Mouse (Mus musculus) kidney, embryonic 14.5 days (tissue): ENCODE data around the gene 2900026A02Rik. TPM values are rescaled to one million over a fixed set of nuclear protein-coding genes. Genes with fewer than 3 reads are reported as not detected.

Source experiments
- ATAC-seq: fragments of 200-750 bp; cut with Nextera tagmentation; 2 replicates; pipeline ENCODE4 v1.8.0; 2017; ENCODE audit warnings: moderate number of reproducible peaks, mild to moderate bottlenecking, moderate TSS enrichment, moderate library complexity; ENCODE audit not compliant: low FRiP score, low TSS enrichment
- H3K27ac ChIP-seq: fragments of 300-500 bp; sonication (generic); 2 replicates; pipeline ENCODE4 v1.5.1; 2014; ENCODE audit warnings: low read depth, mild to moderate bottlenecking, low read length, moderate library complexity, mixed read lengths
- H3K27me3 ChIP-seq: fragments of 300-500 bp; sonication (generic); 2 replicates; pipeline ENCODE4 v1.6.1; 2014; ENCODE audit warnings: mild to moderate bottlenecking, low read length; ENCODE audit not compliant: control insufficient read depth, insufficient read depth
- H3K36me3 ChIP-seq: fragments of 300-500 bp; sonication (generic); 2 replicates; pipeline ENCODE4 v1.6.1; 2014; ENCODE audit warnings: low read length, mixed read lengths; ENCODE audit not compliant: control insufficient read depth, insufficient read depth
- H3K4me1 ChIP-seq: fragments of 300-500 bp; sonication (generic); 2 replicates; pipeline ENCODE4 v1.6.1; 2014; ENCODE audit warnings: low read length, mixed read lengths; ENCODE audit not compliant: control insufficient read depth, insufficient read depth
- H3K4me2 ChIP-seq: fragments of 300-500 bp; sonication (generic); replicated peaks from 2 replicates; pipeline ENCODE4 v1.6.1; 2014; ENCODE audit warnings: low read depth, mild to moderate bottlenecking, low read length
- H3K4me3 ChIP-seq: fragments of 300-500 bp; sonication (generic); 2 replicates; pipeline ENCODE4 v1.5.1; 2014; ENCODE audit warnings: mild to moderate bottlenecking, low read length
- H3K9ac ChIP-seq: fragments of 300-500 bp; sonication (generic); 2 replicates; pipeline ENCODE4 v1.6.1; 2014; ENCODE audit warnings: low read depth, mild to moderate bottlenecking, low read length, moderate library complexity
- H3K9me3 ChIP-seq: fragments of 300-500 bp; sonication (generic); 2 replicates; pipeline ENCODE4 v1.6.1; 2016; ENCODE audit warnings: low read length; ENCODE audit not compliant: control insufficient read depth
- WGBS: fragments of 180-500 bp; shearing (Covaris S2); extraction: QIAGEN DNeasy Blood & Tissue Kit; methylation state at CpG from one replicate; pipeline ENCODE4 v1.1.7; 2014; 5-methylcytosine and 5-hydroxymethylcytosine counted together
- polyA plus RNA-seq: library from polyadenylated mRNA; unstranded; fragments of >200 nt; fragmentation: Nextera tagmentation; extraction: Ambion mirVana; gene quantifications from 2 replicates; pipeline ENCODE4 v1.2.1, GENCODE M21; 2014

The 2900026A02Rik gene
- polyA plus RNA-seq, 1 experiment from 2014 or later = 5.4 TPM

DNA sequence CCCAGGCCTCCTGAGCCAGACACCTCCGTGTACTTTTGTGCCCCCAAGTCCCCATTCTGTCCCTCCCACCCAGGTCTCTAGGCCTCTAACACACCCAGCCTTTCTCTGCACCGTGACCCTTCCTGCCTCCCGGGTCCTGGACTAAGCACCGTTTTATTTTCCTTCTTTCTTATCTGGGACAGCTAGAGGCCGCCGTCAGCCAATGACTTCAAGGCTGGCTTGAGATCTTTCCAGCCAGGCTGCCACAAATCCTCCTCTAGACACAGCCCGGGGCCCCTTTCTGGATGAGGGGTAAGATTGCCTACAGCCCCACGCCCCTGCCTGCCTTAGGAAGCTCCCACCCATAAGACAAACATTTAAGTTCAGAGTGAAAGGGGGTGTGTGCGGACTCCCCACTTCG lies 85.5 kb downstream of the 2900026A02Rik start:
- 15% methylated on average over 10 of the region's 10 CpGs for WGBS
- H3K4me3 ChIP-seq = no peak overlapping the region

DNA sequence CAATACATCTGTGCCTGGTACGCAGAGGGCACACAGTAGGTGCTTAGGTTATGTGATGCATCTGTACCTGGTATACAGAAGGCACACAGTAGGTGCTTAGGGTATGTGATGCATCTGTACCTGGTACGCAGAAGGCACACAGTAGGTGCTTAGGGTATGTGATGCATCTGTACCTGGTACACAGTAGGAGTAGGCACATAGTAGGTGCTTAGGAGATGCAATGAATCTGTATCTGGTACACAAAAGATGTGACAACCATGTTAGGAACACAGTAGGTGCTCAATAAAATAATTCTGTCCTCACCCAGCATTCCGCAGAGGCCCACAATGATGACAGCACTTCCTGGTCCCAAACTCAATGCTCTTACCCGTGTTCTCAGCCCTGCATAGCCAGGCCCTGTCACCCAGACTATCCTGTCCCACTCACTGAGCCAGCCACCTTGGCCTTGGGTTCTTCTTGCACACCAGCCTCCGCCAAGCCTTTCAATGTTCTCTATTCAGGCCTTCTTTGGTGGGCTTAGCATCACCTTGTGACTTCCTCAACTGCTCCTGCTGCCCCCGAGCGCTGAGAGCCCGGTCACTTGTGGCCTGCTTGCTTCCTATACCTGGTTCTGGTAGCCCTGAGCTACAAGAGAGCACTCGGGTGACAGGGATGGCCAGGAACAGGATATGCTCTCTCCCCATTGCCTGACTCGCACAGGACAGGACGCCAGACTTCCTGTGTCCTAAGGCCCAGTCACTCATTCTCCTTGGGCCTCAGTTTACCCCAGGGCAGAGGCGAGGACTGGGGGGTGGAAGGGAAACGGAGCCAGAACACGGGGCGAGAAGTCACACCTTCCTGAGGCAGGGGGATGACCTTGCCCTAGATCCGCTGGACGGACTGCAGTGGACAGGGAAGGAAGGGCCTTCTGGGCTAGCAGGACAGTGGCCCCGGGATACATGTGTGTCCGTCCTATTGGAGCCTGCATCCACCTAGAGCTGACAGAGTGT lies 87.0 kb downstream of the 2900026A02Rik start:
- Histone ChIP-seq H3K27ac (peak overlapping the region; percentile 93; the same call in 1 of the 2 replicates), H3K4me2 (no peak overlapping the region), H3K27me3 (no peaks in the 10 kb centered on the region), H3K4me1 (peaks cover 25% of the 10 kb centered on the region), H3K4me3 (no peak overlapping the region), H3K36me3 (no peaks in the 10 kb centered on the region), H3K9ac (no peak overlapping the region), H3K9me3 (no peaks in the 10 kb centered on the region)
- no peak for ATAC-seq
- 85% methylated on average over 19 of the region's 19 CpGs for WGBS

More for the DNA sequence above, 85.5 kb downstream of the 2900026A02Rik start:
- Histone ChIP-seq H3K9ac (no peak overlapping the region; the same call in 1 of the 2 replicates), H3K27ac (peak overlapping the region; percentile 43; the same call in 1 of the 2 replicates), H3K36me3 (no peaks in the 10 kb centered on the region), H3K4me1 (peaks cover 28% of the 10 kb centered on the region), H3K27me3 (no peaks in the 10 kb centered on the region), H3K9me3 (no peaks in the 10 kb centered on the region), H3K4me2 (peak overlapping the region; percentile 13)
- no peak for ATAC-seq

DNA sequence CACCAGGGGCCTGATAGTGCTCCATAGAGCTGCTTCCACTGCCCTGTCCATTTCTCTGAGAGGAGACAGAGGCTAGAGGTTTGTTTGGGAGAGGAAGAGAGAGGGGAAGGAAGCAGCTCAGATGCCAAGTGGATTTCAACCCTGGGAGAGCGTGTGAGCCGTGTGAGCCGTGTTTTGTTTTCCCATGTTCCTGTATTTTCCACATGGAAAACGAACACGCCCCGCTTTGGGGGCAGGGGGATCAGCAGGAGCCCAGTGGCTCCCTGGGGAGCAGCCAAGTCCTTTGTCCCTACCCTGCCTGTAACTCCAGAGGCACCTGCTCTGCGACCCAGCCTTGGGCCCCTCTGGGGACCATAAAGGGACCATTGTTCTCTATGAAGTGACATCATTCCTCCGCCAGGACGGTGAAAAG lies 88.0 kb downstream of the 2900026A02Rik start:
- Histone ChIP-seq H3K4me1 (peaks cover 26% of the 10 kb centered on the region), H3K4me2 (no peak overlapping the region), H3K27ac (peak overlapping the region; percentile 93), H3K27me3 (no peaks in the 10 kb centered on the region), H3K36me3 (no peaks in the 10 kb centered on the region), H3K4me3 (no peak overlapping the region), H3K9ac (0 out of 2 replicates have a peak overlapping the region, but pooled peaks have one; percentile 18), H3K9me3 (no peaks in the 10 kb centered on the region)
- 46% methylated on average over 9 of the region's 9 CpGs for WGBS
- peak; percentile 58 for ATAC-seq

DNA sequence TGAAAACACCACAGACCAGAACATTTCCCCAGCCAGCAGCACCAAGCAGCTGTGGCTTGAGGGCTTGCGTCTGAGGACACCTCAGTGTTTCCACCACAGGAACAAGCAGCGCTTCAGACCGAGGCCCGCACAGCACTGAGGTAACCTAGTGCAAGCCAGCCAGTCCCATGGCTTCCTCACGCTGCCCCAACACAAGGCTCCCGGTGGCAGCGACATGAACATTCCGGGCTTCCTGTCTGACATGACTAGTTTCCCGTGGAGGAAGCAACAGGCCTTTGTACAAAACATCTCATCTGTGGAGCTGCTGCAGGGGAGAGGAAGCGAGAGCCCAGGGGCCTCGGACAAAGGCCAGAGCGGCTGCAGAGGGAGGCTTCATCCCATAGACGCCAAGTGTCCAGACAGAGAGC lies 88.4 kb downstream of the 2900026A02Rik start:
- Histone ChIP-seq H3K27me3 (no peaks in the 10 kb centered on the region), H3K9me3 (no peaks in the 10 kb centered on the region), H3K9ac (0 out of 2 replicates have a peak overlapping the region, but pooled peaks have one; percentile 18), H3K4me3 (no peak overlapping the region), H3K36me3 (no peaks in the 10 kb centered on the region), H3K4me2 (no peak overlapping the region), H3K27ac (peak overlapping the region; percentile 93), H3K4me1 (peaks cover 28% of the 10 kb centered on the region)
- ATAC-seq = no peak
- WGBS = 43% methylated on average over 13 of the region's 13 CpGs

DNA sequence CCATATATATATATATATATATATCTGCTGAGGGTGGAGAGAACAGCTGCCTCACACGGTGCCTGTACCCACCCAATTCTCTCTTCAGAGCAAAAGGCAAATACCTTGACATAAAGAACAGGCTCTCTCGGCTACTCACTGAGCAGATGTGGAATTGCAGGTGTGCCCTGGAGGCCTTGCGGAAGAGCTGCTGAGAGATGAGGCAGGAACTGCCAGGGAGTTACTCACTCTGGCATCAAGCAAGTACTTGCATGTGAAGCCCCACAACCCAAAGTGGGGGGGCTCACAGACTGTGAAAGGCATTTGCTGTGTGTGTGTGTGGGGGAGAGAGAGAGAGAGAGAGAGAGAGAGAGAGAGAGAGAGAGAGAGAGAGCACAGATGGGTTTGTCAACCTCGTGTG lies 92.6 kb downstream of the 2900026A02Rik start:
- no peak overlapping the region for H3K27ac ChIP-seq
- H3K4me2 ChIP-seq = no peak overlapping the region
- no peaks in the 10 kb centered on the region for H3K9me3 ChIP-seq
- WGBS = 74% methylated on average over 4 of the region's 4 CpGs
- ATAC-seq = no peak
- H3K4me1 ChIP-seq = peaks cover 15% of the 10 kb centered on the region
- H3K27me3 ChIP-seq = no peaks in the 10 kb centered on the region
- H3K4me3 ChIP-seq = no peak overlapping the region
- H3K36me3 ChIP-seq = no peaks in the 10 kb centered on the region
- H3K9ac ChIP-seq = no peak overlapping the region

DNA sequence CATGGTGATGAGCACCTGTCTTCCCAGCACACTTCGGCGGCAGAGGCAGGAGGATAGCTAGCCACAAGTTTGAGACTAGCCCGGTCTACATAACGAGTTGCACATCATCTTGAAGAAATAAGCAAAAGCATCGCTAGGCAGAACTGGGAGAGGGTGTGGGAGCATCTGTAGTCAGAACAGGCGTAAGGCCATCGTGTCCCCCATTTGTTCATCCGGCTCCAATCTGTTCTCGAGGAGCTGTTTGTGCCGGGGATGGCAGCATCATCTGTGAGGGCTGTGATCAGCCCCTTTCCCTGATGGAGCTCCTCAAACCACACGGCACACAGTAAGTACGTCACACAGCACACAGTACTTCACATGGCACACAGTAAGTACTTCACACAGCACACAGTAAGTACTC lies 94.6 kb downstream of the 2900026A02Rik start:
- ATAC-seq = no peak
- Histone ChIP-seq H3K36me3 (no peaks in the 10 kb centered on the region), H3K4me2 (no peak overlapping the region), H3K4me1 (peaks cover 22% of the 10 kb centered on the region), H3K27me3 (no peaks in the 10 kb centered on the region), H3K27ac (no peak overlapping the region), H3K9me3 (no peaks in the 10 kb centered on the region), H3K4me3 (no peak overlapping the region), H3K9ac (no peak overlapping the region)
- WGBS = 86% methylated on average over 12 of the region's 12 CpGs

DNA sequence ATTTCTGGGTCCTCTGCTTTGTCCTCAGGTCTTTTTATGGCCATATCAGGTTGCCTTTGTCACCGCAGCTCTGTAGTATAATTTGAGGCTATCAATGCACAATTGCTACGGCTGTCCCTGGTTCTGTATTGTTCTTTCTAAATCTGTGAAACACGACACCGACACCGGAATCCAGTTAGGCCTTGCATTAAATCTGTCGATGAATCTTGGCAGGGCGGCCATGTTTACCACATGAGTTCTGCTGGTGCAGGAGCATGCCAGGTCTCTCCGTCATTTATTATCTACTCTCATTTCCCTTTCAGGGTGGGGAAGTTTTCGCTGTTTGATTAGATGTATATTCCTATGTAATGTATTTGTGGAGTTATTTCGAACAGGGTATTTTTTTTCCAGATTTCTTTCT lies 97.3 kb downstream of the 2900026A02Rik start:
- WGBS = 53% methylated on average over 10 of the region's 10 CpGs
- H3K36me3 ChIP-seq = no peaks in the 10 kb centered on the region
- no peaks in the 10 kb centered on the region for H3K27me3 ChIP-seq
- H3K9ac ChIP-seq = no peak overlapping the region
- H3K4me3 ChIP-seq = no peak overlapping the region
- no peaks in the 10 kb centered on the region for H3K9me3 ChIP-seq
- ATAC-seq = no peak
- no peak overlapping the region for H3K4me2 ChIP-seq
- H3K4me1 ChIP-seq = peaks cover 35% of the 10 kb centered on the region
- no peak overlapping the region; the same call in 1 of the 2 replicates for H3K27ac ChIP-seq

DNA sequence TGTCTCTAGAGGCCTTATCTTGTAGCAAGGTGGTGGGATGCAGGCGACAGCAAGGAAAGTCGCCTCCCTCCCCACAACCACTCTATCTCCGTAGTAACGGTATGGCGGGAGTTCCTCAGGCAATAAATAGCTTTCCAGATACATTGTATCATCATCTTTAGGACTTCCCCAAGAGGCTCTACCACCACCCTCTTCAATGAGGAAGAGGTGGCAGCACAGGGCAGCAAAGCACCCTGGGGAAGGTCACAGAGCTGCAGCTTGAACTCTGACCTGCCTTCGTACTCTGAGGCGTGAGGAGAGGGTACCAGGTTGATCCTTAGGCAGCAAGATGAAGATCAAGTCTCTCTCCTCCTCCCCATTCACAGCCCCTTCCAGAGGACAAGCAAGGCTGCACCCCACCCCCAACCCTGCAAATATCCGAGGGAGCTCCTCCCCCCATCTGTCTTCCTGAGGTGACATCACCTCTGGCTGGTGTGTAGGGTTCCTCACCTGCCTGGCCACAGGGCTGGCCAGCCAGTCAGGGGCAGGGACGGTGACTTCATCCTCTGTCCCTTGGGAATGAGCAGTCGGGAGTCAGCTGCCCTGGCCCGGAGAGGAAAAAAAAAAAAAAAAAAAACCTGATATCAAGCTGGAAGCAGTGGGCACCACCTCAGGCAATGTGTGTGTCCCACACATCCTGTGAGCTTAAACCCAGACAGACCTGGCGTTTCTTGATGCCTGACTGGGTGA lies 98.5 kb downstream of the 2900026A02Rik start:
- no peaks in the 10 kb centered on the region for H3K27me3 ChIP-seq
- no peak overlapping the region for H3K4me3 ChIP-seq
- H3K27ac ChIP-seq = peak overlapping the region; percentile 71; the same call in 1 of the 2 replicates
- H3K4me2 ChIP-seq = no peak overlapping the region
- no peak overlapping the region for H3K9ac ChIP-seq
- peaks cover 30% of the 10 kb centered on the region for H3K4me1 ChIP-seq
- no peaks in the 10 kb centered on the region for H3K36me3 ChIP-seq
- ATAC-seq = no peak
- H3K9me3 ChIP-seq = no peaks in the 10 kb centered on the region
- WGBS = 32% methylated on average over 12 of the region's 12 CpGs

DNA sequence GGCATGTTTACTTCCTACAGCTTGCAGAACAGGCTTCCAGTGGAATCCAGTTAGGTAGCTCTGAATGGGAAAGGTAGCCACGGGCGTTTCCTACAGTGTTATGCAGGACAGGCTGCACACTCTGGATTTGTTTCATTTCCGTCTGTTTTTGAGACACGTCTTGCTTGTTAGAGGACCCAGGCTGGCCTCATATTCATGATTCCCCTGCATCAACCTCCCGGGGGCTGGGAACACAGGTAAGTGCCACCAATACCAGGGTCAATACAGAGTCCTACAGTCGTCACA lies 99.5 kb downstream of the 2900026A02Rik start:
- Histone ChIP-seq H3K9ac (no peak overlapping the region), H3K4me3 (no peak overlapping the region), H3K36me3 (no peaks in the 10 kb centered on the region), H3K4me1 (peaks cover 36% of the 10 kb centered on the region), H3K27me3 (no peaks in the 10 kb centered on the region), H3K27ac (peak overlapping the region; percentile 71), H3K4me2 (no peak overlapping the region; the same call in 1 of the 2 replicates), H3K9me3 (no peaks in the 10 kb centered on the region)
- WGBS = 60% methylated on average over 6 of the region's 6 CpGs
- ATAC-seq = no peak
